Mouse (Mus musculus) CH12.LX (cell line): ENCODE results near the gene Hspb9.

ENCODE experiments used
- CHD2 ChIP-seq: IDR thresholded peaks from 2 replicates; pipeline ENCODE4 v1.6.1; 2011; ENCODE audit warnings: low read length, improper control_type of control experiment
- CTCF ChIP-seq, 2 experiments: IDR thresholded peaks in 1 of 2; conservative IDR thresholded peaks in 1 of 2; 2 replicates each; pipeline ENCODE4 v1.5.1; 2011 to 2012; ENCODE audit warnings: low read depth in 2 of 2, low read length in 2 of 2, improper control_type of control experiment in 1 of 2, inconsistent platforms in 1 of 2, mild to moderate bottlenecking in 1 of 2, moderate library complexity in 1 of 2
- ELF1 ChIP-seq: IDR thresholded peaks from 2 replicates; pipeline ENCODE4 v1.6.1; 2014; ENCODE audit warnings: low read depth, mild to moderate bottlenecking, inconsistent platforms, low read length, improper control_type of control experiment
- ETS1 ChIP-seq: conservative IDR thresholded peaks from 2 replicates; pipeline ENCODE4 v1.6.1; 2012; ENCODE audit warnings: low read depth, mild to moderate bottlenecking, inconsistent platforms, low read length, improper control_type of control experiment, moderate library complexity
- MAZ ChIP-seq: IDR thresholded peaks from 2 replicates; pipeline ENCODE4 v1.6.1; 2012; ENCODE audit warnings: low read depth, mild to moderate bottlenecking, inconsistent platforms, low read length, improper control_type of control experiment, moderate library complexity
- MXI1 ChIP-seq: IDR thresholded peaks from 2 replicates; pipeline ENCODE4 v1.6.1; 2011; ENCODE audit warnings: mild to moderate bottlenecking, low read depth, low read length, improper control_type of control experiment
- NELFE ChIP-seq: IDR thresholded peaks from 2 replicates; pipeline ENCODE4 v1.6.1; 2011; ENCODE audit warnings: low read depth, low read length, improper control_type of control experiment
- NRF1 ChIP-seq: IDR thresholded peaks from 2 replicates; pipeline ENCODE4 v1.6.1; 2014; ENCODE audit warnings: low read depth, mild to moderate bottlenecking, inconsistent platforms, low read length, improper control_type of control experiment, moderate library complexity
- POLR2A ChIP-seq: IDR thresholded peaks from 2 replicates; pipeline ENCODE4 v1.6.1; 2011; ENCODE audit warnings: low read depth, mild to moderate bottlenecking, improper control_type of control experiment, low read length
- POLR2AphosphoS2 ChIP-seq: IDR thresholded peaks from 2 replicates; pipeline ENCODE4 v1.6.1; 2011; ENCODE audit warnings: low read depth, low read length, improper control_type of control experiment
- RAD21 ChIP-seq: IDR thresholded peaks from 2 replicates; pipeline ENCODE4 v1.6.1; 2011; ENCODE audit warnings: low read depth, mild to moderate bottlenecking, low read length, improper control_type of control experiment, moderate library complexity
- RCOR1 ChIP-seq: conservative IDR thresholded peaks from 2 replicates; pipeline ENCODE4 v1.6.1; 2012; ENCODE audit warnings: low read depth, mild to moderate bottlenecking, inconsistent platforms, low read length, improper control_type of control experiment
- ZKSCAN1 ChIP-seq: IDR thresholded peaks from 2 replicates; pipeline ENCODE4 v1.6.1; 2012; ENCODE audit warnings: low read depth, inconsistent platforms, low read length, improper control_type of control experiment, borderline replicate concordance
- ZNF384 ChIP-seq: IDR thresholded peaks from 2 replicates; pipeline ENCODE4 v1.6.1; 2012; ENCODE audit warnings: low read depth, low read length, improper control_type of control experiment, inconsistent platforms

GRCm38 (mm10) chr11:100697921-100698320 is 15.7 kb upstream of the Hspb9 start:
- no peak for TF ChIP-seq NRF1
- TF ChIP-seq CTCF (conservative IDR thresholded peaks at IDR 0.05 in 1 of 2, IDR thresholded peaks at IDR 0.05 in 1 of 2; ENCODE audit: low read depth in 2 of 2, low read length in 2 of 2), result no peak
- no peak for TF ChIP-seq MAZ
- no peak for TF ChIP-seq ZNF384
- no peak for TF ChIP-seq POLR2A
- no peak for TF ChIP-seq MXI1
- no peak for TF ChIP-seq CHD2
- TF ChIP-seq ELF1, result no peak
- TF ChIP-seq ZKSCAN1, result no peak
- no peak for TF ChIP-seq RCOR1
- TF ChIP-seq RAD21, result no peak
- no peak for TF ChIP-seq POLR2AphosphoS2
- no peak for TF ChIP-seq NELFE
- TF ChIP-seq ETS1, result no peak
